Mouse (Mus musculus) spleen, postnatal 4 days (tissue): Measurements from ENCODE around the gene Ift20.
"Not testable (repeated sequence)": the region's sequence is repeated elsewhere in the genome, so short reads cannot be mapped to it uniquely, and the experiment has no call there.

Source experiments
- DNase-seq, 2 experiments: peaks; one replicate each; pipeline ENCODE4 v3.0.0; 2022; ENCODE audit warnings: low spot score in 2 of 2

The Ift20 gene

DNA sequence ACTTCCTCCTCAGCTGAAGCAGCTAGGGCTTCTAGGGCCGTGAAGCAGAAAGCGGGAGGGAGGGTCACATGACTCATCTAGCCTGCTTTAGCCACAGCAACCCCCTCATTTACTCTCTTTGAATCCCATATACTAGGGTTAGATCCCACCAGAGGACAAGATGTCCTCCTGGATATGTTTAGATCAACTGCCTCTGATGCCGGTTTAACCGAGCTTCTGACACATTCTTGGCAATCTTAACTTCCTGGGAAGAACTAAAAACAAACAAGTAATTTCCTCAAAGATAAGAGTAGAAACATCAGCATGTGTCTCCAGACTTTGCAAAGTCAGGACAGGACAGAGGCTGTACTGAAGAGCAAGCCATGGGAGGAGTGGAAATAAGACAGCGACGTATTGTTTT, 30.6 kb downstream of the Ift20 start:
- DNase-seq, result no peak

- no peak for DNase-seq
Observed at GRCm38 (mm10) chr11:78567614-78568013, 31.5 kb downstream of the Ift20 start.

GRCm38 (mm10) chr11:78568827-78569226, 32.7 kb downstream of the Ift20 start:
- no peak for DNase-seq

- no peak for DNase-seq
Observed at GRCm38 (mm10) chr11:78569806-78570205, 33.6 kb downstream of the Ift20 start.

DNA sequence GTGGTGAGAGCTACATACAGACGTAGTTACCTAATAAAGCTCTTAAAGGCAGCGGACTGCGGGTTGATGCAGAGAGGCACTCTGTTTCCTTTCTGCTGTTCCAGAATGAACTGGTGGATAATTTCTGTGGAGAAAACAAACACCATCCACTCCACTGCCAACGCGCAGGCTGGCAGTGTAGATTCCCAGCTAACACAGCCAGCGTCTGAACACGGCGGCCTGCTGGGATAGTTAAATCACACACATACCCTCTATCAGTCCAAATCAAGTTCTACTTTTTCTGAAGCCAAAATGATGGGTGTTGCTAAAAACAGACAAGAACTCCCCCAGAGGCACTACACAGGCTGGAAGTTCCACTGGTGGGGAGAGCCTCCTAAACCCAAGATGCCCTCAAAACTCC, 35.3 kb downstream of the Ift20 start:
- DNase-seq, result no peak

GRCm38 (mm10) chr11:78571854-78572253, 35.7 kb downstream of the Ift20 start:
- DNase-seq, result no peak

- not testable (repeated sequence) for DNase-seq
Observed at GRCm38 (mm10) chr11:78574031-78574430, 37.9 kb downstream of the Ift20 start.

DNA sequence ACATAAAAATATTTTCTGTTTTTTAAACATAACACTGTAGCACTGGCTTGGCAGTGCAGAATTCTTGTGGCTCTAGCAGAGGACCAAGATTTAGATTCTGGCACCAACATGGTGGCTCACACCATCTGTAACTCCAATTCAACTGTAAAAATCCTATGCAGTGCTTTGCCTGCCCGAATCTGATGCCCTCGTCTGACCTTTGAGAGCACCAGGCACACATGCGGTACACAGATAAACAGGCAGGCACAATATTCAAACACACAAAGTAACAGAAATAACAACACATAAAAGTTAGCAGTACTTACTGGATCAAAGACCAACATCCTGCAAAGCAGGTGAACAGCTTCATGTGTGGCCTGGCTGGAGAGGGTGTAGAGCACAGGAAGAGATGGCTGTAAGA, 38.4 kb downstream of the Ift20 start:
- DNase-seq, result no peak

- no peak for DNase-seq
Observed at GRCm38 (mm10) chr11:78574975-78575374, 38.8 kb downstream of the Ift20 start.

DNA sequence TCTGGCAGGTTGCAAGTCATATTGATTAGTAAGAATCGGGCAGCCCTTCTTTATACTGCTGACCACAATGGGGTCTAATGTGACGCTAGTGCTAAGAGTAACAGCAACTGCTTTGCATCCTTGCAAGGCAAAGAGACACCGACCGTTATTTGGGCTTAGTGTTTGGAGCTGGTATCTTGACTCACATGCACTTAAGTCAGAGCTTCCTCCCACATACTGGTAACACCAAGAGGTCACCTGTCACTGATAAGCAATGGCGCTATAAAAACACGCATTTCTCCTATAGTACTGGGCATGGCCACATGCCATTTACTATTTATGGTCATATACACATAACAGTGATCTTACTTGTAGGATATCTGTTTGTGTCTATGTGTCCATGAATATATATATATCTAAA, 46.7 kb downstream of the Ift20 start:
- DNase-seq, result no peak

GRCm38 (mm10) chr11:78586099-78586498, 49.9 kb downstream of the Ift20 start:
- no peak for DNase-seq

DNA sequence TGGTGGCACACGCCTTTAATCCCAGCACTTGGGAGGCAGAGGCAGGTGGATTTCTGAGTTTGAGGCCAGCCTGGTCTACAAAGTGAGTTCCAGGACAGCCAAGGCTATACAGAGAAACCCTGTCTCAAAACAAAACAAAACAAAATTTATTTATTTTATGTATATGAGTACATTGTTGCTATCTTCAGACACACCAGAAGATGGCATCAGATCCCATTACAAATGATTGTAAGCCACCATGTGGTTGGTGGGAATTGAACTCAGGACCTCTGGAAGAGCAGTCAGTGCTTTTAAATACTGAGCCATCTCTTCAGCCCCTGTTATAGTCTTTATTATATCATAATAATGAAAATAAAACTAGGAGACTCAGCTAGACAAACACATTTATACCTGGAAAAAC, 51.5 kb downstream of the Ift20 start:
- DNase-seq, result not testable (repeated sequence)
